Mouse (Mus musculus) CD4-positive, CD25-positive, alpha-beta regulatory T cell, adult 2 months (primary cell): ENCODE results near the gene Bckdk.
"Not testable (repeated sequence)": the region's sequence is repeated elsewhere in the genome, so short reads cannot be mapped to it uniquely, and the experiment has no call there.

Experiments
- DNase-seq: peaks from one replicate; pipeline ENCODE4 v3.0.0-alpha.2; 2012; ENCODE audit warnings: low read depth, low spot score

Gene Bckdk

GRCm38 (mm10) chr7:127895891-127896290 is 8.0 kb upstream of the Bckdk start:
- not testable (repeated sequence) for DNase-seq

GRCm38 (mm10) chr7:127896384-127896783 is 7.5 kb upstream of the Bckdk start:
- peak; percentile 84 for DNase-seq

GRCm38 (mm10) chr7:127897542-127897941 is 6.3 kb upstream of the Bckdk start:
- no peak for DNase-seq

GRCm38 (mm10) chr7:127898179-127898956 is 5.5 kb upstream of the Bckdk start:
- DNase-seq: peak; percentile 52

GRCm38 (mm10) chr7:127899997-127900396 is 3.9 kb upstream of the Bckdk start:
- no peak for DNase-seq

GRCm38 (mm10) chr7:127901772-127902171 is 2.1 kb upstream of the Bckdk start:
- no peak for DNase-seq

- DNase-seq: no peak
These were observed 4.1 kb downstream of the Bckdk start for GRCm38 (mm10) chr7:127907939-127908338.

- no peak for DNase-seq
These were observed 4.8 kb downstream of the Bckdk start for GRCm38 (mm10) chr7:127908656-127909055.

GRCm38 (mm10) chr7:127912190-127912871 is 8.4 kb downstream of the Bckdk start, which contains the start of gene Kat8:
TSS of gene Kat8 (plus strand) at chr7:127912516.
- peak; percentile 94 for DNase-seq

GRCm38 (mm10) chr7:127912938-127913337 is 9.1 kb downstream of the Bckdk start:
- no peak for DNase-seq

GRCm38 (mm10) chr7:127915293-127915692 is 11.4 kb downstream of the Bckdk start:
- DNase-seq: peak; percentile 40

GRCm38 (mm10) chr7:127918203-127918602 is 14.3 kb downstream of the Bckdk start:
- DNase-seq: peak; percentile 85

GRCm38 (mm10) chr7:127919290-127919689 is 15.4 kb downstream of the Bckdk start:
- DNase-seq: peak; percentile 48

- DNase-seq: peak; percentile 53
These were observed 17.6 kb downstream of the Bckdk start for GRCm38 (mm10) chr7:127921516-127921915.

GRCm38 (mm10) chr7:127922451-127923275 is 18.8 kb downstream of the Bckdk start:
- DNase-seq: peak; percentile 80

- DNase-seq: no peak
These were observed 19.8 kb downstream of the Bckdk start for GRCm38 (mm10) chr7:127923714-127924113.

- no peak for DNase-seq
These were observed 21.4 kb downstream of the Bckdk start for GRCm38 (mm10) chr7:127925252-127925651.

- DNase-seq: no peak
These were observed 22.2 kb downstream of the Bckdk start for GRCm38 (mm10) chr7:127926066-127926465.

- DNase-seq: no peak
These were observed 23.0 kb downstream of the Bckdk start for GRCm38 (mm10) chr7:127926846-127927245.

- no peak for DNase-seq
These were observed 23.8 kb downstream of the Bckdk start for GRCm38 (mm10) chr7:127927726-127928125.

GRCm38 (mm10) chr7:127928596-127928995 is 24.7 kb downstream of the Bckdk start:
- DNase-seq: no peak

GRCm38 (mm10) chr7:127929923-127930322 is 26.0 kb downstream of the Bckdk start, which contains the start of gene Prss8:
TSS of gene Prss8 (minus strand) at chr7:127930104.
- no peak for DNase-seq
